Mouse (Mus musculus) fibroblast of lung, adult 2 months (primary cell): ENCODE data around the gene Cxcl10.

Experiments
- DNase-seq: peaks from one replicate; pipeline ENCODE4 v3.0.0-alpha.2; 2011; ENCODE audit warnings: low read depth

The Cxcl10 gene

GRCm38 (mm10) chr5:92348794-92349413 lies at the start of gene Cxcl10:
TSS of gene Cxcl10 (minus strand) at chr5:92348889.
- peak; percentile 26 for DNase-seq

DNA sequence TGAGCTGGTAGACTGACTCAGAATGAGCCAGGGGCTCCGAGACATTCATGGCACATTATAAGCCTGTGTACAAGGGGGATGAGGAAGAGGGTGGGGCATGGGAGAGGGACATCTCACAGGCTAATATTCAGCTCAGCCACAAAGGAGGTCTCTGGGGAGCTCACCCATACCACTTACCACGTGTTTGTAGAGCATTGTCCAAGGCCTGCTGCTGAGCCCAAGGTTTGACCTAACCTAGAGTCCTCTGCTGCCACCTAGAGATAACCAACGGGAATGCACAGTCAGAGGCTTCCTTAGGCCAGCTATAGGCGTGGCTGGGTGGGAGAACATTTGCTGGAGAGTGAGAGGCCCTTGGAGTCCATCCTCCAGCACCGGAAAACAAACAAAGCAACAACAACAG lies 49.5 kb upstream of the Cxcl10 start:
- DNase-seq = peak; percentile 39

DNA sequence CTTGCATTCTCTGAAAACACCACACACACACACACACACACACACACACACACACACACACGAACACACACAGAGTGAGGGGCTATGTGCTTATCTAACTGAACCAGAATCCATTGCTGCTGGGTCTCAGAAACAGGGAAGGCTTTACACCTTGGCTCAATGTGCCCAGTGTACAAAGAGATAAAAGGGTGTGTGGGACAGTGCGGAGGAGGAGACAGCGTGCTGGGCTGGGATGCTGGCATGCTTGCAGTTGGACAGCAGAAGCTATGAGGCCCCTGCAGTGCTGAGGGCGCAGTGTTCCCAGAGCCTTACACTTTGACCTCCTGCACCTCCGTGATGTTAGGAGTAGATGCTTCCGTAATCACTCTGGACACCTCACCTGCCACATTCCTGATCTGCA lies 47.8 kb upstream of the Cxcl10 start:
- DNase-seq = no peak

DNA sequence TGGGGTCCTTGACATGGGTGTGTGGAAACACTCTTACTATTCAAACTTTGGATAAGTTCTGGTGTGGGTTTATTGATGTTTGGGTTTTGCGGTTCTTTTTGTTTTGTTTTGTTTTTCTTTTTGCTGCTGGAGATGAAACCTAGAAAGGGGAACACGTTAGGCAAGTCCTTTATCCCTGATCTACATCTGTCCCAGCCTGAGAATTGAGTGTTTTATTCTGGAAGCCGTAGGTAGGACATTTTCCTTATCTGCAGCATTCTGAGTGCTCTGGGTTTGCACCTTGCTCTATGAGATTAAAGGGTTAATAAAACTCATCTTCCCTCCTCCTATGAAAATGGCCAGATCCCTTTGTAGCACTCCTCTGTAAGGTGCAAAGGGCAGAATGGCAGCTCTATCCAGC lies 47.1 kb upstream of the Cxcl10 start:
- no peak for DNase-seq

DNA sequence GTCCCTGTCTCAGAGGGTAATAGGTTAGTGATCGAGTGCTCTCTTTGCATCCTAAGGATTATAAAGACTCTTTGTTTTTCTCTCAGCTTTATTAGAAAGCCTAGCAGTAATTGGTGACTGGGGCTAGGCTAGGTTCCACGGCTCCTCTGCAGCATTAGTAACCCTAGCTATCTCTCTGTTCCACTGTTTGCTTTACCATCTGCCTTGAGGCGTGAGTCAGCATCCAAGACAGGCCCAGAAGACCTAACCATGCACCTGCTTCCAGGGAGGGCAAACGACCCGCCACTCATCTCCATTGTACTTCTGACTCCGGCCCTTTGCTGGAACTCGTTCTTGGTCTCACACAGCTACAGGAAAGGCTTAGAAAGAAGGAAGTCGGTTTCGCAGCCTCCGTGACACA lies 45.2 kb upstream of the Cxcl10 start:
- no peak for DNase-seq

- DNase-seq = no peak
These were observed 43.9 kb upstream of the Cxcl10 start for GRCm38 (mm10) chr5:92392542-92392941.

DNA sequence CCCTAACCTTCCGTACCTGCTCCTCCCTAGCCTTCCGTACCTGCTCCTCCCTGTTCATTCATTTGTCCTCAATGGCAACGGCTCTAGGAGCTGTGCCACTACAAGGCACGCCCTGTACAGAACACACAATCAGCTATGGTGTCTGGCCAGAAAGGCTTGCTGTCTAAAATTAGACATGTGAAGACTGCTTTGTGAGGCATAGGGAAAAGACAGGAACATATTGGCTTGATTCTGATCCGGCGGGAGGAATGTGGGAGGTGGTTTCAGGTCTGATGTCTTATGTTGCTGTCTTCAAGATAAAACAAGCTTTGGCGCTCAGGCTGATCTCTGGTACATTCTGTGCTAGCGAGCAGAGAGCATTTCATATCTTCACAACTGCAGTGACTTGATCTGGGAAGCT lies 41.9 kb upstream of the Cxcl10 start:
- no peak for DNase-seq

DNA sequence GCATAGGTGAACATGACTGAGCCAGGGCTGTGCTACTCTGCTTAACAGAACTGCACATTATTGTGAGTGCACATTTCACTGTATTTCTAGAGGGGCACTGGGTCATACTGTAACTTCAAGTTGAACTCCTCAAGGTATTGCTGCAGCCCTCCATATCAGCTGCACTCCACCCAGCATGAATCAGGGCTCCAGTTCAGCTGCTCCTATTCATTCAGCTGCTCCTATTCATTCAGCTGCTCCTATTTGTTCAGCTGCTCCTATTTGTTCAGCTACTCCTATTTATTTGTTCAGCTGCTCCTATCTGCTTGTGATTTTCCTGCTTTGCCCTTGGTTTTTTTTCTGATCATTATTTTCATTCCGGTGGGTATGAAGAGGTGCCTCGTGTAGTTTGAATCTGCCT lies 41.3 kb upstream of the Cxcl10 start:
- no peak for DNase-seq

- no peak for DNase-seq
These were observed 38.7 kb upstream of the Cxcl10 start for GRCm38 (mm10) chr5:92387433-92387832.

DNA sequence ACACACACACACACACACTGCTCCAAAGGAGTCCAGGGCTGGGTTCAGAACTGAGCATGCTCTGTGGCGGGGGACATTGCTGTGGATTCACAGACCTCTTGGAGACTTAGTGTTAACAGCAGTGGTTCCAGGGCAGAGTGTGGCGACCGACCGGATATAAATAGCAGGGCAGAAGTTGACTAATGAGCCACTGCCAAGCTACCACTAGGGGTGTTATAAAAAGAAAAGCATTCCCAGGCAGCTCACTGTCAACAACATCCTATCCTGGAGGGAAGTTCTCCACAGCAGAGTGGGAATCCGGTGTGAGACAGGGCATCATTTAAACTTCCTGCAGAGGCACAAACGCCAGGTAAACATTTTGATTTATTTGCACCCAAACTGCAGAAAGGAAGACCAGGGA lies 38.0 kb upstream of the Cxcl10 start:
- no peak for DNase-seq

DNA sequence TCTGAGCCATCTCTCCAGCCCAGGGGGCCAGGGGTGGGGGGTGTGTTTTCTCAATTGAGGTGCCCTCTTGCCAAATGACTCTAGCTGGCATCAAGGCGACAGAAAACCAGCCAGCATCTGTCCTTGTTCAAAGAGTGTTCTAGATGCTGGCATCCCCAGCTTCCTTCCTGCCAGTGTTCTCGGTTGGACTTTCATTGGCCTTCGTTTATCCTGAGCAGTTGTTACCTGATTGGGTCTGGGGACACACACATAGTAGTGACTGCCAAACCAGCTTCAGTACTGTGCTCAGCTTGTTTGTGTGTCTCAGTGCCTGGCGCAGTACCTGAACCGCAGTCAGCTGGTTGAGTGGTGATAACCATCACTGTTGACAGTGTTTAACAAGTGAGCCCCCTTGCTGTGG lies 37.4 kb upstream of the Cxcl10 start:
- no peak for DNase-seq

GRCm38 (mm10) chr5:92384855-92385254 lies 36.2 kb upstream of the Cxcl10 start:
- DNase-seq = no peak

DNA sequence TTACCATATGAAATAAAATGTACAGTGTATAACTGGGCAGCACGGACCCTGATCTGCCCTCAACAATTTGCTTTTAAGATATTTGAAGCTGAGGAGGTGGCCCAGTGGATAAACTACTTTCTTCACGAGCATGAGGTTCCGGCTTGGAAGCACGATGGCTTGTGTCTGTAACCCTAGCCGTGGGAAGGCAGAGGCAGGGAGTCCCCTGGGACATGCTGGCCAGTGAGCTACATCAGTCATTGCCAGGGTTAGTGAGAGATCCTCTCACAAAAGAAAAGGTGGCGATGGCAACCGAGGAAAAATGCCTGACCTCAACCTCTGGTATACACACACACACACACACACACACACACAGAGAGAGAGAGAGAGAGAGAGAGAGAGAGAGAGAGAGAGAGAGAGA lies 35.1 kb upstream of the Cxcl10 start:
- no peak for DNase-seq

DNA sequence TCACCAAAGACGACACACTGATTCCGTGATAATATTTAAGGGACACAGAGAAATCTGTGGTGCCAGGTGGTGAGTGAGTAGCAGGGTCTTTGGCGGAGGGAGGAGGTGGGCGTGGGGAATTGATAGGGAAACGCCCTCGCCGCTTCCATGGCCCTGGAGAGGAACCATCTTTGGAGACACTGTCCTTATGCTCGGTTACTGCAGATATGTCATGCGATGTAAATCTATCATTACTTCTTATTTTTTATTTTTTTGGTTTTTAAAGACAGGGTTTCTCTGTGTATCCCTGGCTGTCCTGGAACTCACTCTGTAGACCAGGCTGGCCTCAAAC lies 33.6 kb upstream of the Cxcl10 start:
- DNase-seq = no peak

GRCm38 (mm10) chr5:92381550-92382348 lies 33.1 kb upstream of the Cxcl10 start:
- DNase-seq = peak; percentile 49

DNA sequence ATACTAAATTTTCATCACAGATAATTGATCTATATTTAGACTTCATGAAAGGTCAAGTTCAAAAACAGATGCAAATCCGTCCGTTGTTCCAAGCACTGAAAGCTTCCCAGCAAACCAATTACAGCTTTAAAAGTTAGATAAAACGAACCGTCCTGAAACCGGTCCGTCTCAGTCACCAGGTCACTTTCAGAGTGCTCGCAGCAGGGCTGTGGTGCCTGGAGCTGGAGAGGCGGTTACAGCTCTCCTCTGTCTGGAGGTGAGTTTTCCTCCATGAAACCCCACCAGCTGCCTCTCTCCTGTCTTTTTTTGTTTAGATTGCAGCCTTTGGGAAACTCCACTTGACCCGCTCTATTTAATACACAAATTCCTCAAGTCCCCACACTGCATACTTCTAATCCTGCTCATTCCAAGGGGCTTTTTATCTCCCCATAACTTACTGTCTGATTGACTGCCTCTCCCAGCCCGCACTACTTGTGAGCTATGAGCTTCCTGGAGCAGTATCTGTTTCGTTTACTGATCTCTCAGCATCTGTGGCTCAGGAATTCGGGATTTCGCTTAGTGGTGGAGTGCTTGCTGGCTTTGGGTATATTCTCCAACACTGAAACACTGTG lies 28.2 kb upstream of the Cxcl10 start:
- no peak for DNase-seq

GRCm38 (mm10) chr5:92375368-92375767 lies 26.7 kb upstream of the Cxcl10 start:
- no peak for DNase-seq

DNA sequence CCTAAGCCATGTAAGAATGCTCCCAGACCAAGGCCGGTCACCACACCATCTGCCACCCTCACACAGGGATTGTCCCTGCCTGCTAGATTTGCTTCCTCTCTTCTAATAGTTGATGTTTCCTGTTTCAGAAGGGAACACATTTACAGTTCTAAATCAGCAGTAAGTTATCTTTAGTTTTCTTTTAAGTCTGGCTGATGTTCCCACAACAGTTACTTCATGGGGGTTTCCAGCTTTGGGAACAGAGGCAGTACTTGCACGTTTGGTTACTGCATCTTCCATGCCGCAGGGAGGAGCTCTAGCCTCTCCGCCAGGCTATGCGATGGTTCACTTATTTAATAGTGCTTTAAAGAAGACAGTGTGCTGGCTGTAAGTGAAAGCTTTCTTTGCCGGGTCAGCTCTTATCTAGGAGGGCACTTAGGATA lies 26.0 kb upstream of the Cxcl10 start:
- no peak for DNase-seq

- DNase-seq = no peak
These were observed 23.9 kb upstream of the Cxcl10 start for GRCm38 (mm10) chr5:92372605-92373004.

- no peak for DNase-seq
These were observed 22.8 kb upstream of the Cxcl10 start for GRCm38 (mm10) chr5:92371361-92371976.

DNA sequence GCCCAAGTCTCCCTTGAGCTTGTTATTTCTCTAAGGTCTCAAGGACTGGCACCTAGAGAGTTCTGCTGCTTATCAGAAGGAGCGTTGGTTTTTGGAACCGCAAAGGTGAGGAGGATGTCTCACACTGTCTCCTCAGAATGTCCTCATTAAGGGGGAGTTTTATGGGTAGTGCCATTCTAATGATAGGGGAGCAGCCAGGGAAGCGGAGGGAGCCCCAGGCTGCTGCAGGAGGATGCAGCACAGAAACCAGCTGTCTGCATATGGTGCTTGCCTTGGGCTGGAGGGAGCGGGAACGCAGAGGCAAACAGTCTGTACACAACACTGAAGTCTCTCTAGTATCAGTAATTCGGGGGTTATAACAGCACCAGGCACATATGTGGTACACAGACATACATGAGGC lies 22.2 kb upstream of the Cxcl10 start:
- DNase-seq = no peak

DNA sequence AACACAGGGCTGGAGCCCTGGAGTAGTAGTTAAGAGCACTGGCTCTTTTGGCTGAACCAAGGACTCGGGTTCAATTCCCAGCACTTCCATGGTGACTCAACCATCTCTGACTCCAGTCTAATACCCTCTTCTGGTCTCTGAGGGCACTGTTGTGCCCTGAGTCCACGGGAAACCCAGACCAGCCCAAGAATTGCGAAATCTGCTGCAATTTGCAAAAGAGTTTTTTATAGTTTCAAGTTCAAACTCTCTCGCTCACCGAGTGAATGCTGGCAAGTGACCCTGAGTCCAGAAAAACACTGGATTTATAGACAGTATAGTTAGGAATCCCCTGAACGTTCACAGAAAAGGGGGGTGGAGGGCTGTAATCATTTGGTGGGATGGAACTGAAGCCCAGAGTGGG lies 21.7 kb upstream of the Cxcl10 start:
- no peak for DNase-seq
